Mouse (Mus musculus): ENCODE measurements around the gene Irx4.

- TF ChIP-seq CTCF (IDR thresholded peaks at IDR 0.05; ENCODE audit: low read depth, low read length) (no peak), POLR2A (IDR thresholded peaks at IDR 0.05; ENCODE audit: borderline replicate concordance, low read depth, low read length) (no peak)
Measured at GRCm38 (mm10) chr13:73269891-73270290, 9.6 kb downstream of the Irx4 start.

Data from bone marrow macrophage, adult 2 months (primary cell).